Mouse (Mus musculus): ENCODE measurements around the gene Gata3. TPM values are rescaled to one million over a fixed set of nuclear protein-coding genes. Genes with fewer than 3 reads are reported as not detected.

Gene Gata3
- total and polyA plus RNA-seq, 3 experiments = 0.08 to 0.63 (median 0.11) TPM

DNA sequence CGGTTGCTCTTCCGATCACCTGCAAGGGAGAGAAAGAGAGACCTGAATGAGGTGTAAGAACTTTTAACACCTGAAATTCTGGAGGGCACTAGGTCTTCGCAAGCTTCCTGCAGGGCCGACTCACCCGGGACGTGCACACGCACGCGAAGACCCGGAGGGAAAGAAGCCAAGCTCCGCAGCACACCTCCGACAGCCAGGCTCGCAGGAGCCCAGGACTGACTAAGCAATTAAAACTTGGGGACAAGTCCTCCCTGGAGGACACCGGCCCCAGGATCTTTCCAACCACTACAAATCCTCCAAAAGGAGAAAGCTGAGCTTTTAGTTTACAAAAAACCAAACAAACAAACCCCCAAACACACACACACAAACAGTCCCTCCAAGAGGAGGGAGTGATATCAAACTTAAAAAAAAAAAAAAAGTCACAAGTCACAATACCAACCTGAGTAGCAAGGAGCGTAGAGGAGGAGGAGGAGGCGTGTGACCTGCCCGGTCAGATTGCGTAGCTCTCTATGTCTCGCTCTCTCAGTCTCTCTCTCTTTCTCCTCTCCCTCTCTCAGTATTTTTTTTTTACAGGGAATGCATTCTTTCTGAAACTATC is 11.8 kb downstream of the Gata3 start:
- TF ChIP-seq ZNF384 (IDR thresholded peaks at IDR 0.05; ENCODE audit: low read depth, low read length) (peak; percentile 60; the same call in 1 of the 2 replicates), BHLHE40 (IDR thresholded peaks at IDR 0.05; ENCODE audit: low read depth, low read length) (no peak)
- peak overlapping the region; percentile 84 for H3K9ac ChIP-seq (ENCODE audit: insufficient read depth, low read depth)
- no peaks in the 10 kb centered on the region for H3K27me3 ChIP-seq (replicated peaks)
- DNase-seq (ENCODE audit: extremely low read depth) = no peak
- peak overlapping the region; percentile 80 for H3K4me2 ChIP-seq (ENCODE audit: insufficient read depth, low read depth, poor library complexity, severe bottlenecking)
- H3K9me3 ChIP-seq (replicated peaks; ENCODE audit: low read length) = peaks cover 3% of the 10 kb centered on the region
- H3K79me2 ChIP-seq (replicated peaks; ENCODE audit: control insufficient read depth, extremely low read depth, insufficient read depth, poor library complexity, severe bottlenecking) = no peaks in the 10 kb centered on the region
- peak overlapping the region; percentile 30 to 60 (median 52) for H3K4me3 ChIP-seq (replicated peaks in 1 of 3; ENCODE audit: low read depth in 2 of 3, low read length in 2 of 3, poor library complexity in 1 of 3)
- dilution Hi-C loops (cut with MboI; ENCODE audit: extremely low pct_ligation_motif_present, extremely low pct_unique_long_range_greater_than_20kb, low sequenced_read_pairs) (no loop called here), in situ Hi-C loops (cut with MboI; ENCODE audit: low pct_ligation_motif_present, low pct_unique_long_range_greater_than_20kb, low sequenced_read_pairs) (loop anchor here (25.0 kb wide), 1 partner anchor 416 kb away; no protein-coding TSS in a partner anchor)
- 0 out of 4 replicates have a peak, but pooled peaks cover 0 to 2% of the 10 kb centered on the region in 2 experiments for H3K4me1 ChIP-seq (ENCODE audit: control insufficient read depth in 1 of 2, insufficient read depth in 2 of 2)
- H3K36me3 ChIP-seq (replicated peaks in 1 of 2; ENCODE audit: control insufficient read depth in 1 of 2, insufficient read depth in 1 of 2, low read length in 1 of 2) = peaks cover 0 to 3% of the 10 kb centered on the region in 2 experiments
- H3K27ac ChIP-seq (ENCODE audit: insufficient read depth, low read depth) = no peak overlapping the region

DNA sequence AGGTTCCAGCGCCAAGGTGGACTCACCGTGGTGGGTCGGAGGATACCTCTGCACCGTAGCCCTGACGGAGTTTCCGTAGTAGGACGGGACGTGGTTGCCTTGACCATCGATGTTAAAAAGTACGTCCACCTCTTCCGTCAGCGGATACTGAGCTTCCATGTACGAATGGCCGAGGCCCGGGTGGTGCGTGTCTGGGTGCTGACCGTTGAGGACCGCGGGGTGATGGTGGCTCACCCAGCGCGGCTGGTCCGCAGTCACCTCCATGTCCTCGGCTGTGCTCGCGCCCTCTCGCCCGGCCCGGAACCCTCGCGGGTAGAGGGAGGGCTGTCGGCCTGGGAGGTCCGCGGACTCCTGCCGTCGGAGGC is 12.5 kb downstream of the Gata3 start:
- H3K4me3 ChIP-seq (replicated peaks in 1 of 3; ENCODE audit: low read depth in 2 of 3, low read length in 2 of 3, poor library complexity in 1 of 3) = no peak overlapping the region
- DNase-seq (ENCODE audit: extremely low read depth) = no peak
- peaks cover 0 to 3% of the 10 kb centered on the region in 2 experiments for H3K36me3 ChIP-seq (replicated peaks in 1 of 2; ENCODE audit: control insufficient read depth in 1 of 2, insufficient read depth in 1 of 2, low read length in 1 of 2)
- H3K79me2 ChIP-seq (replicated peaks; ENCODE audit: control insufficient read depth, extremely low read depth, insufficient read depth, poor library complexity, severe bottlenecking) = no peaks in the 10 kb centered on the region
- no peak overlapping the region for H3K4me2 ChIP-seq (ENCODE audit: insufficient read depth, low read depth, poor library complexity, severe bottlenecking)
- in situ Hi-C loops (cut with MboI; ENCODE audit: low pct_ligation_motif_present, low pct_unique_long_range_greater_than_20kb, low sequenced_read_pairs) (loop anchor here (25.0 kb wide), 1 partner anchor 415 kb away; no protein-coding TSS in a partner anchor), dilution Hi-C loops (cut with MboI; ENCODE audit: extremely low pct_ligation_motif_present, extremely low pct_unique_long_range_greater_than_20kb, low sequenced_read_pairs) (no loop called here)
- H3K9me3 ChIP-seq (replicated peaks; ENCODE audit: low read length) = peaks cover 3% of the 10 kb centered on the region
- no peak for TF ChIP-seq USF2 (conservative IDR thresholded peaks at IDR 0.05; ENCODE audit: low read depth, low read length)
- H3K9ac ChIP-seq (ENCODE audit: insufficient read depth, low read depth) = no peak overlapping the region
- H3K27ac ChIP-seq (ENCODE audit: insufficient read depth, low read depth) = no peak overlapping the region
- H3K4me1 ChIP-seq (ENCODE audit: control insufficient read depth in 1 of 2, insufficient read depth in 2 of 2) = peaks cover 0 to 8% of the 10 kb centered on the region in 2 experiments; a peak in 2 of 4 replicates
- no peaks in the 10 kb centered on the region for H3K27me3 ChIP-seq (replicated peaks)

DNA sequence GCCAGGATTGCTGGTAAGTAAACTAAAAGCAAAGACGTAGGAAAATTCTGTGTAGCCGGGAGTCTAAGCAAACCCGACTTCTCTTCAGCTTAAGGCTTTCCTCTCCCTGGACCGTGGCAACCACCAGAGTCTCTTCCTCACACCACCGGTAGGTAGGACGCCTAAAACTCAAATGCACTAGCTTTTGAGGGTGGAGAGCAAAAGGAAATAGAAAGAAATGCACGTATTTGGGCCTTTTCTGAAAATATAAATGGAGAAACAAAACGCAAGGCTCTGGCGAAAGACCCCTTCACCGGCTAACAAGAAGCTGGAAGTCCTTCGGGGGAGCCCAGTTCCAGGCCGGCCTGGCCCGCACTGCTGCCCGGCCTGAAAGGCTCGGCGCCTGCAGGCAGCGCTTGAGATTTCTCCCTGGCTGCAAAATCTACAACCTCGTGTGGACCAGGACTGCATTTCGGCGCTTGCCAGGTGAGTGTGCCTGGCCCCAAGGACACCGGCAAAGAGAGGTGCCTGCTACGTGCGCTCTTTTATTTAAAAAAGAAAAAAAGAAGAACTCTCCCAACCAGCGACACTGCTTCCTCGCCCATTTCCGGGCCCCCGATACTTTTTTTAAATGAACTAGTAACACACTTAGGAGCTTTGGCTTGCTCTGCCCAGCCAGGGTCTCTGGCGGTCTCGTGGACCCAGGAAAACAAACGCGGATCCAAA is 13.1 kb downstream of the Gata3 start:
- no peak for DNase-seq (ENCODE audit: extremely low read depth)
- dilution Hi-C loops (cut with MboI; ENCODE audit: extremely low pct_ligation_motif_present, extremely low pct_unique_long_range_greater_than_20kb, low sequenced_read_pairs) = no loop called here

More for the DNA sequence above, 13.1 kb downstream of the Gata3 start:
- H3K4me1 ChIP-seq (ENCODE audit: control insufficient read depth in 1 of 2, insufficient read depth in 2 of 2) = peaks cover 0 to 13% of the 10 kb centered on the region in 2 experiments; a peak in 2 of 4 replicates
- in situ Hi-C loops (cut with MboI; ENCODE audit: low pct_ligation_motif_present, low pct_unique_long_range_greater_than_20kb, low sequenced_read_pairs) = loop anchor here (25.0 kb wide), 1 partner anchor 414 kb away; no protein-coding TSS in a partner anchor
- H3K36me3 ChIP-seq (replicated peaks in 1 of 2; ENCODE audit: control insufficient read depth in 1 of 2, insufficient read depth in 1 of 2, low read length in 1 of 2) = peaks cover 0 to 3% of the 10 kb centered on the region in 2 experiments
- H3K9ac ChIP-seq (ENCODE audit: insufficient read depth, low read depth) = no peak overlapping the region
- peaks cover 3% of the 10 kb centered on the region for H3K9me3 ChIP-seq (replicated peaks; ENCODE audit: low read length)
- no peaks in the 10 kb centered on the region for H3K79me2 ChIP-seq (replicated peaks; ENCODE audit: control insufficient read depth, extremely low read depth, insufficient read depth, poor library complexity, severe bottlenecking)
- H3K27me3 ChIP-seq (replicated peaks) = no peaks in the 10 kb centered on the region
- TF ChIP-seq POLR2A (IDR thresholded peaks at IDR 0.05; ENCODE audit: low read depth, low read length) (no peak), POLR2AphosphoS2 (IDR thresholded peaks at IDR 0.05; ENCODE audit: low read depth, low read length) (no peak), TCF12 (IDR thresholded peaks at IDR 0.05; ENCODE audit: low read depth, low read length) (no peak), ELF1 (IDR thresholded peaks at IDR 0.05; ENCODE audit: low read depth, low read length) (no peak), ZC3H11A (IDR thresholded peaks at IDR 0.05; ENCODE audit: low read depth, low read length) (no peak), NRF1 (IDR thresholded peaks at IDR 0.05; ENCODE audit: low read depth, low read length) (no peak), IRF4 (IDR thresholded peaks at IDR 0.05; ENCODE audit: low read depth, low read length) (no peak), UBTF (IDR thresholded peaks at IDR 0.05; ENCODE audit: low read depth, low read length) (no peak), ZNF384 (IDR thresholded peaks at IDR 0.05; ENCODE audit: low read depth, low read length) (no peak), CTCF (conservative IDR thresholded peaks at IDR 0.05 in 1 of 2, IDR thresholded peaks at IDR 0.05 in 1 of 2; ENCODE audit: low read depth in 2 of 2, low read length in 2 of 2) (no peak), ETS1 (conservative IDR thresholded peaks at IDR 0.05; ENCODE audit: low read depth, low read length) (no peak)
- no peak overlapping the region for H3K4me2 ChIP-seq (ENCODE audit: insufficient read depth, low read depth, poor library complexity, severe bottlenecking)
- no peak overlapping the region for H3K27ac ChIP-seq (ENCODE audit: insufficient read depth, low read depth)
- no peak overlapping the region for H3K4me3 ChIP-seq (replicated peaks in 1 of 3; ENCODE audit: low read depth in 2 of 3, low read length in 2 of 3, poor library complexity in 1 of 3)

All from CH12.LX (cell line).